Mouse (Mus musculus): ENCODE results near the gene Lrrc26.

Lrrc26 gene

DNA sequence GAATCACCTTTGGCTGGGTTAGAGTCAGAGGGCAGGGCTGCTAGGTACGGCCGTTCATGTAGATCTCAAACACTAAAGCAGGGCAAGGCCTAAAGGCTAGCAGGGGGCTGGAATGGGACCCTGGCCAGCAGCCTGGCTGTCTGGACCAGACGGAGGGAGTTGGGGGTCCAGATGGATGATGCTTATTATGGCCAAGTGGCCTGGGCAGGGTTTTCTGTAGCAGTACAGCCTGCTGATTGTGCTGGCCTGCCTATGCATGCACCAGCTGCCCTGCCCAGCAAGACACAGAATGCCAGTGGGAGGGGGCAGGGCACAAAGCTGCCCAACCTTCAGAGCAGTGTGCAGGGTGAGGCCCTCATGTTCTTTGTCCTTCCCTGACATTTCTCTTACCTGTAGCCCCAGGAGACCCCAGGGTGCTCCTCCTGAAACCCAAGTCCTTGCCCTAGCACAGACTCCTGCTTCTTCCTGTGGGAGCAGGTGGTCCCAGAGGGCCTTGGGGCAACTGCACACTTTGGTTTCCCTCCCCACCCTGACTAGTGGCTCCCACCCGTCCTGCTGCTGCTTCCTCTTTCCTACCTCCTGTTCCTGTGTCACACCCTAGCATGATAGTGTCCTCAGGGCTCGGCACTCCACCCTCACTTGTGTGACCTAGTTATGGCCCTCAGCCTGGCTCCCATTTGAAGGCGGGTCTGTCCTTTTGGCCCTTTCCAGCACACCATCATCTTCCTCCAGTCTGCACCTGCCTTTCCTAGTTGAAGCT lies 23.6 kb upstream of the Lrrc26 start:
- in situ Hi-C loops (cut with MboI, MseI), result no loop called here

DNA sequence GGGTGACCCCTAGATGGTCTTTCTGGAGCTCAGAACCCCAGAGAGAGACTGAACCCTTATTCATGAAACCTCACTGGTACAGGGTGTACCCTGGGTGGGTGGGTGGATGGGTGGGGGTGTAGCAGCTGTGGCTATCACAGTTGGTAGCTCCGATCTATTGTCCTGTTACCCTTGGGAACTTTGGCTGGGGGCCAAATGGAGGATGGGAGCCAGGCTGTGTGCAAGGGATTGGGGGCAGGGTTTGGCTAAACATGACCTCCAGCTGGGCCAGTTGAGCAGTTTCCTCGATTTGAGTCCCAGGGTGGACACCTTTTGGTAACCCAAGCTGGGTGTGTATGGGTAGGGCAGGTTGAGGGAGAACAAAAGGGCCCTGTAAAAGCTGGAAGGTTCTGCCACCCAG lies 23.0 kb upstream of the Lrrc26 start:
- in situ Hi-C loops (cut with MboI, MseI), result no loop called here

DNA sequence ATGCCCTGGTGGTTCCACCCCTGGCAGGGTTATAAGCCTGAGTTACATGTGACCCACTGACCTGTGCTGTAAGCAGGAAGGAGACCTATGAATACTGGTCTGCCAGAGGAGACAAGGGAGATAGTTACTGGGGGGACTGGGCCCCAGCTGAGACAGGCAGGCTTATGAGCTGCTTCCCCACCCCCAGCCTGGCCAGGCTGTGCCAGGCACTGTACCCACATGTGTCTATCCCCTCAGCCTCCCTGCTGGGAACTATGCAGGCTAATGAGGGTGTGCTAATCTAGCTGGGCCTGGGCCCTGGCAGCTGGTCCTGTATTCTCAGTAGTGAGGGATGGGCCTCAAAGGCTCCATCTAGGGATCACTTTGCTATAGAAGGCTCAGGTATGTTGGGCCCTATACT lies 22.5 kb upstream of the Lrrc26 start:
- in situ Hi-C loops (cut with MboI, MseI), result no loop called here

DNA sequence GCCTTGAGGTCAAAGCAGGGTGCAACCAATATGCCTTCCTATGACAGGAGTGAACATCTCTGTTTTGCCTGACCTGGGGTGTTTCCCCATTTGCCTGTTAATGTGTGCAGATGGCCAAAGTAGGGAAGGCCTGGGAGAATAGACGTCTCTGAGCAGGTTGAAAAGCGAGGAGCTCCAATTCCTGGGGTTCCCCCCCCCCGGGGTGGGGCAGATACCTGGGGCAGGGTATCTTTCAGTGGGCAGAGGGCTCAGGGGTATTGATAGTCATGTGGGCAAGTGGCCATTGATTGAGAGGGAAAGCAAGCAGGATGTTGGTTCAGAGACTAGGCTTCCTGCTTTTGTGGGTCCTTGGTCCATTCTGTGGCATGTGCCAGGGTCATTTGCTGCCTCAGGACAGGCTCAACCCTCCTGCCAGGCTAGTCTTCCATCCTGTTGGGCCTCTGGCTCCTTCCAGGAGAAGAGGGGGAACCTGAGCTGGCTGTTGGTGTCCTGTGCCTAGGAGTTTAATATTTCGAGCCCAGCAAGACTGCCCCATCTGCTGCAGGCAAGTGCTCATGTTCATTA lies 21.9 kb upstream of the Lrrc26 start:
- in situ Hi-C loops (cut with MboI, MseI), result no loop called here

DNA sequence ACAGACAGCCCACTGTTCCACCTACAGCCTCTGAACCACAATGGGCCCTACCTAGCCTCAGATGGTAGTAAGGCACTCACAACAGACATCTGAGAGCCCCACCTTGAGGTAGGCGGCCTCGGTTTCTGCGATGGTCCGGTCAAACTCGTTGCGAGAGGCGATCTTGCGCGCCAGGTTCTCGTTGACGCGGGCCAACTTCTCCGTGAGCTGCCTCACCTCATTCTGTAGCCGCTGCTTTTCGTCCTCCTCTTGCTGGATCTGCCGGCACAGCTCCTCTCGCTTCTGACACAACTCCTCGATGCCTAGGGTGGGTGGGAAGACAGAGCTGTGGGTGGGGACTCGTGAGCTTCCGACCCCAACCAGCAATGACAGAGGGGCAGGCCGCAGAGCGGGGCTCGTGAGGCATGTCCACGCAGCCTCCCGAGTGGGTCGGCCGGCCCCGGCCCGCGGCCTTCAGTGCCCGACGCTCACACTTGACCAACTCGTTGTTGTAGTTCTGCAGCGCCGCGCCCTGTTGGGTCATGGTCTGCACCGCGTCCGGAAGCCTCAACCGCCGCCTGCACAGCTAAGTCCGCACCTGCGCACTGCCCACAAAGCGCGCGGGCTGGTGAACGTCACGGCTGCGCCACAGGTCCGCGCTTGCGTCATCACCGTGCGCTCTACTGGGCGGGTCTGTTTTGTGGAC lies 17.7 kb upstream of the Lrrc26 start, which contains the start of the genes Ssna1 and Anapc2:
Gene Ssna1 (minus strand): TSS at position 612 of the 685 bp plus-strand sequence.
Gene Anapc2 (plus strand): TSS at position 652 of the 685 bp plus-strand sequence.
- in situ Hi-C loops (cut with MboI, MseI), result loop anchor here (5.0 kb wide), 1 partner anchor 45 kb away; the partner anchor contains the start of gene Grin1

DNA sequence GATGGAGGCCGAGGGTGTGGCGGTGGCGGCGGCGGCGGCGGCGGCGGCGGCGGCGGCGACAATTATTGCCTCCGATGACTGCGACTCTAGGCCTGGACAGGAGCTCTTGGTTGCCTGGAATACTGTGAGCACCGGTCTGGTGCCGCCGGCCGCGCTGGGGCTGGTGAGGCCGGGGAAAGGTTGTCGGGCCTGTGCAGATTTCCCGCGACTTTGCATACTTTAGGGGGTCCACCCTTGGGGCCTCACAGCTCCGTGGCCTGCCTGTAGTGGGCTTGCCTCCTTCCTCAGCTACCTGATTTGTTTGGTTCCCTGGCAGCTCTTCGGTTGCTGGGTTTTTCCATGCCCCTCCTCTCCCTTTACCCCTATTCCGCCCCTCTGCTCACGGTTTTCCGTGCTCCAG lies 17.2 kb upstream of the Lrrc26 start:
- in situ Hi-C loops (cut with MboI, MseI), result loop anchor here (5.0 kb wide), 1 partner anchor 45 kb away; the partner anchor contains the start of gene Grin1

DNA sequence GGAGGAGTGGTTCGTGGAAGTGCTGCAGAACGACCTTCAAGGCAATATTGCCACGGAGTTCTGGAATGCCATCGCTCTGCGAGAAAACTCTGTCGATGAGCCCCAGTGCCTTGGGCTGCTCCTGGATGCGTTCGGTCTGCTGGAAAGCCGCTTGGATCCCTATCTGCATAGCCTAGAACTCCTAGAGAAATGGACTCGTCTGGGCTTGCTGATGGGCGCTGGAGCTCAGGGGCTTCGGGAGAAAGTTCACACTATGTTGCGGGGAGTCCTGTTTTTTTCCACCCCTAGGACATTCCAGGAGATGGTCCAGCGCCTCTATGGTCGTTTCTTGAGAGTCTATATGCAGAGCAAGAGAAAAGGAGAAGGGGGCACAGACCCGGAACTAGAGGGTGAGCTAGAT lies 16.7 kb upstream of the Lrrc26 start:
- in situ Hi-C loops (cut with MboI, MseI), result loop anchor here (5.0 kb wide), 1 partner anchor 44 kb away; the partner anchor contains the start of gene Grin1

DNA sequence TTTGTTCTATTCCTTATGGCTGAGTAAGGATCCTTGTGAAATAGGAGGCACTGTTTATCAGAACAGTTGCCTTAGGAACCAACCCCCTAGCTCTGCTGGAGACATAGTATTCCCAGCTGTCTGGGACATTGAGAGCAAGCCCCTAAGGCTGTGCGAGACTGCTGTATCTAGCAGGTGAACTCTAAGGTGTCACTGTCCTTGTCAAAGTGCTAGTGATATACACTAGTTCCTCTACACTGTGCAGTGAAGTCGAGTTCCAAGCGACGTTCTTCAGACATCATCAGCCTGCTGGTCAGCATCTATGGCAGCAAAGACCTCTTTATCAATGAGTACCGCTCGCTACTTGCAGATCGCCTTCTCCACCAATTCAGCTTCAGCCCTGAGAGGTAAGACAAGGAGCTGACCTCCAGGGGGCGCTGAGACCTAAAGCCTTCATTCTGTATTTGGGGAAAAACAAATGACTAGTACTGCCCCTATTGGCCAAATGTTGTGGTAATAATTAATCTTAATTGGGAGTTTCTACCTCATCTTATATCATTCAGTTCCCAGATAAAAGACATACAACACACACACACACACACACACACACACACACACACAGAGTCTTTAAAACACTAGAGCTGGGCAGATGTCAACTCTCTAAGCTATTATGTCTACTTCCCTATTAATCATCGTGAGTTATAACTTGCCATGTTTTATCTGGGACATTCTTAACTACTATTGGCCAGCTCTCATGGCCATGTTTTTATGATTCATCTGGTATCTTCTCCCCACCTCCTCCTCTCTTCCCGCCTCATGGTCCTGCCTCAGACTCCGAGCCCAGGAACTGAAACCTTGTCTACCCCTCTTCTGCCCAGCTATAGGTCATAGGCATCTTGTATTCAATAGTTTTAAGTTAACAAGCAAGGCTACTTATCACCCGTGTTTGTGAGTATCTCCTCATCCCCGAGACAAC lies 10.5 kb upstream of the Lrrc26 start:
- in situ Hi-C loops (cut with MboI, MseI), result no loop called here

DNA sequence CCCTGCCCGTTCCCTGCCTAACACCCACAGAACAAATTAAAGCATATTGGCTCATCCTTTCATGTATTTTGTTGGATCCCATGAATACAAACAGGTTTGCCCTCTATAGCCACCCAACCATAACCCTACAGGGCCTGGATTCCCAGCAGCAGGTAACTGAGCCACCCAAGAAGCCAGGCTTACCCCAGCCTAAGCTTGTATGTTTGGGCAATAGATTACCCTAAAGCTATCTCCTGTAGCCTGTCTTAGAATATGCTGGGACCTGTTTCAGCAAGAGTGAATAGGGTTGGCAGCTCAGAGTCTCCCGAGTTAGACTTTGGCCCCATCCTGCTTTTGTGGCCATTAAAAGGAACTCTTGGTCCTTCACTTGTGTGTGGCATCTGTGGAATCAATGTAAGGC lies 4.2 kb upstream of the Lrrc26 start:
- in situ Hi-C loops (cut with MboI, MseI), result no loop called here

DNA sequence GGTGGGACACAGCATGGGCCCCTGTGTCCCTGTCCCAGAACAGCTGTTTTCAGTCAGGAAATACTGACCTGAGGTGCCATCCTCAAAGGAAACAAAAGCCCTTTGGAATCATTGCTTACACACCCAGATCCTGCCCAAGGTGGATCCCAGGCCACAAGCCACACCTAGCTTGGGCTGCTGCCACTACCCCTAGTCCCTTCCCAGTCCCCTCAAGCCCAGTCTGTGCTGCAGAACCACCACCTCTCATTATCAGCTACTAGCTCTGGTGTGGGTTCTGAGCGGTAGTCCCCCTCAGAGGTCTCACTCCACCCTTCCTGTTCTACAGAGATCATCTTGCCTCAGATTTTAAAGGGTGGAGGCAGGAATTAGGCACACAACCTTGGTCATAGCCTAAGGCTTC lies 3.4 kb upstream of the Lrrc26 start:
- in situ Hi-C loops (cut with MboI, MseI), result no loop called here

DNA sequence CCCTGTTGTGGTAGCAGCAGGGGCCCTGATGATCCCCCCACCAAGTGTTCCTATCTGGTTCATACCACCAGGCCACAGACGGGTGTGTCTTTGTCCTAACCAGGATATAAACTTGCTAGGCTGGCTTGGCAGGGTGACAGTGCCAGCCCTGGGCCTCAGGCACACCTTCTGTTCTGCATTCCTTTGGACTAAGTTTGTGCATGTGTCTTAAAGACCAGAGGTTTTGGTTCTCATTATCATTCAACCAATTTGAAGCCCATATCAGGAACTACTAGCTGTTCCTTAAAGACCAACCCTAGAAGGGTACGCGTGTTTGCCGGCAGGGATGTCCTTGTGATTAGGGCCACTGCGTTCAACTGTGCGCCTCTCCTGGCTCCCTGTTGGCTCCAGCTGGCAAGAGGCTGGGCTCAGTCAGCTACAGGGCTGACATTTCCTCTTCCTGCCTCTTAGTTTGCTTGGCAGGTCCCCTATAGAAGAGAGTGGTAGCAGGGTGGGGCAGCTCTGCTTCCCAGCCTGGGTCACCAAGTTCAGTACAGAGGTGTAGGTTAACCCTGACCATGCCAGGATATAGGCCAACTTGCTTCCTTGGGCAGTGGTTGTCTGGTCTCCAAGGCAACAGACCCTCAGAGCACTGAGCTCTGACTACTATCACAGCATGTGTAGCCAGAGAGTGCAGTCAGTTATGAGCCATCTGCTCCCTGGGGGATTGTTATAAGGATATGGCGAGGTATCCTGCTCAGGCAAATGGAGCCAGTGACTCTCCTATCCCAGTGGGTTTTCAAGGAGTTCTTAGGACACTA lies 2.7 kb upstream of the Lrrc26 start:
- in situ Hi-C loops (cut with MboI, MseI), result no loop called here

DNA sequence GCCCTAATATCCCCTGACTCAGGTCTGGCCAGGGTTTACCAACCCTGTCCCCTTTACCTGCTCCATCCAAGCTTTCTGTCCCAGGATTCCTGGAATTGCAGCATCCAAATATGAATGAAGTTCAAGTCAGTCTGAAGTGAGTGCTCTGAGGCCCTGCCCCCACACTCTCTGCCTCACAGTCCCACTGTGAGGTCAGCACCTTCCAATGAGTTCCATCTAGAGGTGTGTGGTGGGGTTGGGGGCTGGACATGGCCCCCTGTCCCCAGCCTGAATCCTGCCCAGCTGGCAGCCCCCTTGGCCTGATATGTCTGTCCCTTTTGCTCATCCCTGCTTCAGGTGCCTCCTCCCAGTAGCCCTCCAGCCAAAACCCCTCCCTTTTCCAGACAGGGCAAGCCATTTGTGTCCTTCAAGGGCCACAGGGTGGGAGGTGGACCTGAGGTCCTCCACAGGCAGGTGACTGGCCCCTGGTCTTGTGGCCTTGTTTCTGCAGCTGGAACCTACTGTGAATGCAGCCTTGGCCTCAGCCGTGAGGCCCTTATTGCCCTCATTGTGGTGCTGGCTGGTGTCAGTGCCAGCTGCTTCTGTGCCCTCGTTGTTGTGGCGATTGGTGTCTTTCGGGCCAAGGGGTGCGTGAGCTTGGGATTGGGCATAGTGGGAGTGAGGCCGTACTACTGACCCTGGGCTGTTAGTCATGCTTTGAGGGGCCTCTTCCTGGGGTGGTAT lies 1.6 kb upstream of the Lrrc26 start, which contains the start of gene Tmem210:
Gene Tmem210 (plus strand): TSS at position 219 of the 723 bp plus-strand sequence.
- in situ Hi-C loops (cut with MboI, MseI), result no loop called here

DNA sequence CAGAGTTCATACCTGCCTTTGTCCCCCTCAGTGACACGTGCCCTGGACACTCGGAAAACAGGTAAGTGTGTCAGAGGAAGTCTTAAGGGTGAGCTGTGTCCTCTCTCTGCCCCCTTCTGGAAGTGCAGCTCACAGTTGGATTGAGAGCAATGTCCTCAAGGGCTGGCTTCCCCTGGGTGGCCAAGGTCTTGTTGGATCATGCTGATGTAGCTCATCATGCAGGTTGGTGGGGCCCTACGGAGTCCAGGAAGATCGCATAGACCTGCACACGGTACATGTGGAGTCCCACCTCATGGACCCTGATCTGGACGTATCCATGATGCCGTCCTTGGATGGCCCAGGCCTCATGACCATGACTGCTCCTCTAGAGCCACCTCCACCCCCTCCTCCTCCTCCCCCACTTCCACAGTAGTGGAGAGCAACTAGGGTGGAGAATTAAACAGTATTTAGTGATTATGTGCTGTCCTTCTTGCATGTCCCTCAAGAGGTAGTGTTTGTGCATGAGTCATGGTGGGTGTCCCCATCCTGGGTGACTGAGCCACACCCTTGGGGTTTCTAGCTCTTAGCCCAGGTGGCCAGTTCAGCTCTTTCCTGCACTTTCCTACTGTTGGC lies 875 bp upstream of the Lrrc26 start:
- in situ Hi-C loops (cut with MboI, MseI), result no loop called here

DNA sequence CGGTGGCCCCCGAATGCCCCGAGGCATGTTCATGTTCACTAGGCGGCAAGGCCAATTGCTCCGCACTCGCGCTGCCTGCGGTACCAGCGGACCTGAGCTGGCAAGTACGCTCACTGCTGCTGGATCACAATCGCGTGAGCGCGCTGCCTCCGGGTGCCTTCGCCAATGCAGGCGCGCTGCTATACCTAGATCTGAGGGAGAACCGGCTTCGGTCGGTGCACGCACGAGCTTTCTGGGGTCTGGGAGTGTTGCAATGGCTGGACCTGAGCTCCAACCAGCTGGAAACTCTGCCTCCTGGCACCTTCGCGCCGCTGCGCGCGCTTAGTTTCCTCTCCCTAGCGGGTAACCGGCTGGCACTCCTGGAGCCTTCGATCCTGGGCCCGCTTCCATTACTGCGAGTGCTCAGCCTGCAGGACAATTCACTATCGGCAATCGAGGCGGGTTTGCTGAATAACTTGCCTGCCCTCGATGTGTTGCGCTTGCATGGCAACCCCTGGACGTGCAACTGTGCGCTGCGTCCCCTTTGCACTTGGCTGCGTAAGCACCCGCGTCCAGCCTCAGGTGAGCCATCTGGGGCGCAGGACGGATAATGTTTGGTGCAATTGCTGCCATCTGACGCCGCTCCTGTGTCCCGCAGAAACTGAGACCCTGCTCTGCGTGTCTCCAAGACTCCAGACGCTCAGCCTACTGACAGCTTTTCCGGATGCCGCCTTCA lies 543 bp downstream of the Lrrc26 start:
- in situ Hi-C loops (cut with MboI, MseI), result no loop called here

DNA sequence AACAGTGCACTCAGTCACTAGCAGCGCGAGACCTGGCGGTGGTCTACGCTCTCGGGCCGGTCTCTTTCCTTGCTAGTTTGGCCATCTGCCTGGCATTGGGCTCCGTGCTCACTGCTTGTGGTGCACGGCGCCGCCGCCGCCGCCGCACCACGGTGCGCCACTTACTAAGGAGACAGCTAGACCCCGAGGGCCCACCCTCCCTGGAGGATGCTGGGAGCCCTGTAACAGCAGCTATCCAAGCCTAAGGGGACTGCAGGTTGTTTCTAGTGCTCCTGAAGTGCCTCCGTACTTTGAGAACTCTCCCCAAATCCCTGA lies 1.1 kb downstream of the Lrrc26 start:
- in situ Hi-C loops (cut with MboI, MseI), result no loop called here

DNA sequence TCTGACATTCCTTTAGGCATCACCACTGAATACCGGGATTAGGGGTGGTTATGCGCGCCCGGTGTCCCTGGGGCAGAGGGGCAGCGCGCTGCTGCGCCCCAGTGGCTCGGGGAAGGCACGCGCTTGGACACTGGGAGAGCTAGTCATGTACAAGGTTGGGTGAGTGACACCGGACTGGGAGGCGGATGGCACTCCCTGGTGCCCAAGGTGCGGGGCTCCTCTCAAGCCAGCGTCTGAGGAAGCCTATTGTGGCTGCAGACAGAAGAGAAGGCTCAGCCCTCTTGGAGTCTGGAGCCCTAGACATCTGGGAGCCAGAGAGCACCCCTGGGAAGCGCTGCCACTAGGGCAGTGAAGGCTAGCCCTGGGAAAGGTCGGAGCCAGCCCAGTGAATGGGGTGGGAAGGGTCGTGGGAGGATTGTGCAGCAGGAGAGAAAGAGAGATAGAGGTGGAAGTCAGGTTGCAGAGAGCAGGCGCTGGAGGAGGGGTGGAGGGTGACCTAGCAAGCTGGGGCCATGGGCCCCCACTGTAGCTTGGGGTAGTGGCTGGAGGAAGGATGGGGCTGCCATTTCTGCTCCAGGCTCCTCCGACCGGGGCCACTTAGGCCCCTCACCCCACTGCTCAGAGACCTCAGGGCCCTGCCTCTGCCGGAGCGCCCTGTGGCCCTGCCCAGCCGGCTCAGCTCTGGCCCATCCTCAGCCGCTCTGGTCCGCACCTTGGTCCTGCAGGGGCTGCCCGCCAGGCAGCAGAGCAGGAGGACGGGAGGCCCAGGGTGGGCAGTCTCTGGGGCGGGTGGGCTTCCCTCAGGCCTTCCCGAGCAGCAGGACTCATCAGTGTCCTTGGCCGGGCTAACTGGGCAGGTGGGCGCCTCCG lies 1.7 kb downstream of the Lrrc26 start:
- in situ Hi-C loops (cut with MboI, MseI), result no loop called here

DNA sequence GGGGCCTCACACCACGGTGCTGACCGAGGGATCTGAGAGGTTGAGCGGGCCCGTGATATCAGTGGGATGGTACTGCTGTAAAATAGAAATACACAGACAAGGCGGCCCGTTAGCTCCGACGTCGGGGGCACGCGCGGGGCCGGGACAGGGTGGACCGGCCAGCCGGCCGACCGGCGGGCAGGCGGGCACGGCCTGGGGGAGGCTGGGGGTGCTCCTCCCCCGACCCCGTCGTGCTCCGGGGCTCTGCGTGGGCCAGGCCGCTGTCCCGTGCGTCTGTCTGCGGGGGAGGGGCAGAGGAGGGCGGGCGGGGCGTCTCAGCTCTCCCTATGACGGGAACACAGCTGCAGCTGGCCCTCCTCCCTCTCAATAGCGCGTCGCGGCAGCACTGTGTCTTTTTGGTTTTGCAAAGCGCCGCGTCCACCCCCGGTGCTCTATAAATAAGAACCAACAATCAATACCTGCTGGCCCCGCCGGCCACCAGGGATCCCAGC lies 2.4 kb downstream of the Lrrc26 start:
- in situ Hi-C loops (cut with MboI, MseI), result no loop called here

DNA sequence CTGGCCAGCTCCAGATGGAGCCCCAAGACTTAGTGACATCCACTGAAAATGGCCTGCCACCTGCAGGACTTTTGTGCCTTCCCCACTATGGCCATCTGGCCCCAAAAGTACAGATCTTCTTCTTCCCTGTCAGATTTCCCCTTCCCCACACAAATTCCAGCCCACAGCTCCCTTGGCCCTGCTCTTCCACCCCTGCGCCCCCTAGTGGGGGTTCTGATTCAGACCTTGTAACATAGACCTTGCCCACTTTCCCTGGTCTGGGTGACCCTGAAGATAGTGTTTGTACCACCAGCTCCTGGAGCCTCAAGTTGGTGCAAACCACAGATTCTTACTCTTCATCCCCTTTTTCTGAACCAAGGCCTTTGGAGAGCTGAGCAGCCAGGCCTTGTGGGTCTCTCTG lies 3.1 kb downstream of the Lrrc26 start:
- in situ Hi-C loops (cut with MboI, MseI), result no loop called here

Measured in T-helper 1 cell (primary cell).